ENCODE assay signal across 25 mouse cellular contexts in genomic region chr4:118025931-118026330, GRCm38 (mm10).
DNase-seq lines count a peak whose midpoint lies in the region; ATAC-seq lines count a peak whose summit lies in the region.
"Had no signal": no experiment of that assay in that cellular context is flagged by ENCODE, and none has a peak within 500 bp of the region (broad histone marks: within the 10 kb centered on the region; RNA-seq: fewer than 3 reads in every experiment).

No protein-coding gene starts in this region.

- no peak overlapping the region for H3K27ac ChIP-seq in forebrain, embryonic 11.5 days (ENCODE audit: low read depth, low read length)
- H3K27ac ChIP-seq in forebrain, embryonic 16.5 days (ENCODE audit: low read length), result no peak overlapping the region
- H3K27ac ChIP-seq: embryonic facial prominence, embryonic 13.5 days; forebrain, embryonic 13.5 days; gastrocnemius, adult 2 months; heart, embryonic 13.5 days; hindbrain, embryonic 13.5 days; liver, embryonic 13.5 days; midbrain, embryonic 13.5 days; stomach, postnatal 0 days had no signal

- no peak overlapping the region for H3K9ac ChIP-seq in forebrain, embryonic 11.5 days (ENCODE audit: low read length)
- H3K9ac ChIP-seq in forebrain, embryonic 16.5 days (replicated peaks; ENCODE audit: low read depth, low read length), result no peak overlapping the region
- H3K9ac ChIP-seq: embryonic facial prominence, embryonic 13.5 days; forebrain, embryonic 13.5 days; heart, embryonic 13.5 days; hindbrain, embryonic 13.5 days; liver, embryonic 13.5 days; midbrain, embryonic 13.5 days had no signal

- DNase-seq in forebrain, embryonic 11.5 days (ENCODE audit: low spot score), result peak; percentile 6
- DNase-seq in heart, postnatal 4 days, result peak; percentile 50
- DNase-seq in heart, adult 9 months (ENCODE audit: low spot score in 2 of 2), result no peak
- peak; percentile 31 to 76 for DNase-seq in left cerebral cortex, postnatal 25 days (ENCODE audit: low spot score in 2 of 2)
- no peak for DNase-seq in left cerebral cortex, postnatal 10 days (ENCODE audit: extremely low spot score in 1 of 2, low spot score in 2 of 2)
- DNase-seq in brain, adult 2 months (ENCODE audit: low read depth, low spot score), result peak; percentile 66
- no peak for DNase-seq in layer of hippocampus, adult 9-11 months
- DNase-seq: cerebellum, adult 11-12 months; cerebellum, postnatal 14 days; embryo, embryonic 11 days; gastrocnemius, adult 2 months; liver, embryonic 13.5 days; lung, adult 2 months; lung, postnatal 14 days; thymus, adult 2 months; thymus, postnatal 4 days had no signal

- H3K27me3 ChIP-seq in forebrain, embryonic 11.5 days (ENCODE audit: control insufficient read depth, insufficient read depth, low read length), result no peaks in the 10 kb centered on the region
- H3K27me3 ChIP-seq in forebrain, embryonic 16.5 days (replicated peaks; ENCODE audit: control insufficient read depth, insufficient read depth, low read length), result no peaks in the 10 kb centered on the region
- H3K27me3 ChIP-seq: embryonic facial prominence, embryonic 13.5 days; forebrain, embryonic 13.5 days; heart, embryonic 13.5 days; hindbrain, embryonic 13.5 days; liver, embryonic 13.5 days; midbrain, embryonic 13.5 days had no signal

- no peaks in the 10 kb centered on the region; the same call in 1 of the 2 replicates for H3K4me1 ChIP-seq in forebrain, embryonic 11.5 days (replicated peaks; ENCODE audit: control insufficient read depth, insufficient read depth, low read length)
- H3K4me1 ChIP-seq in forebrain, embryonic 16.5 days (replicated peaks; ENCODE audit: control insufficient read depth, insufficient read depth, low read length), result peaks cover 12% of the 10 kb centered on the region

- intact Hi-C loops in left cerebral cortex, postnatal 25 days (cut with DNase I), result no loop called here
- intact Hi-C loops in left cerebral cortex, postnatal 10 days (cut with DNase I), result no loop called here

- no peak overlapping the region for H3K4me2 ChIP-seq in forebrain, embryonic 11.5 days (ENCODE audit: low read depth, low read length, severe bottlenecking)
- H3K4me2 ChIP-seq in forebrain, embryonic 16.5 days (ENCODE audit: low read length), result no peak overlapping the region
- H3K4me2 ChIP-seq: embryonic facial prominence, embryonic 13.5 days; forebrain, embryonic 13.5 days; heart, embryonic 13.5 days; hindbrain, embryonic 13.5 days; liver, embryonic 13.5 days; midbrain, embryonic 13.5 days had no signal

- ATAC-seq in forebrain, embryonic 11.5 days (replicated peaks; ENCODE audit: low FRiP score), result no peak
- ATAC-seq in forebrain, embryonic 16.5 days, result no peak
- ATAC-seq: CD4-positive, CD25-positive, alpha-beta regulatory T cell, adult 4 months; forebrain, embryonic 13.5 days; midbrain, embryonic 13.5 days had no signal

- WGBS in forebrain, embryonic 11.5 days, result 88% methylated on average over 7 of the region's 7 CpGs
- 81% methylated on average over 7 of the region's 7 CpGs for WGBS in forebrain, embryonic 16.5 days

- no peaks in the 10 kb centered on the region for H3K36me3 ChIP-seq in forebrain, embryonic 11.5 days (ENCODE audit: control insufficient read depth, insufficient read depth, low read length)
- H3K36me3 ChIP-seq in forebrain, embryonic 16.5 days (ENCODE audit: control insufficient read depth, insufficient read depth), result no peaks in the 10 kb centered on the region
- H3K36me3 ChIP-seq: heart, embryonic 13.5 days; hindbrain, embryonic 13.5 days; liver, embryonic 13.5 days; midbrain, embryonic 13.5 days had no signal

- no peak overlapping the region for H3K4me3 ChIP-seq in forebrain, embryonic 11.5 days (ENCODE audit: low read depth, low read length)
- no peak overlapping the region for H3K4me3 ChIP-seq in forebrain, embryonic 16.5 days (replicated peaks; ENCODE audit: low read length)
- H3K4me3 ChIP-seq: embryonic facial prominence, embryonic 13.5 days; erythroblast, embryonic 14.5 days; forebrain, embryonic 13.5 days; gastrocnemius, adult 2 months; heart, embryonic 13.5 days; hindbrain, embryonic 13.5 days; liver, embryonic 13.5 days; midbrain, embryonic 13.5 days had no signal

- no peaks in the 10 kb centered on the region for H3K9me3 ChIP-seq in forebrain, embryonic 11.5 days (ENCODE audit: control insufficient read depth, low read length)
- H3K9me3 ChIP-seq in forebrain, embryonic 16.5 days (ENCODE audit: control insufficient read depth, low read length), result no peaks in the 10 kb centered on the region
- H3K9me3 ChIP-seq: embryonic facial prominence, embryonic 13.5 days; forebrain, embryonic 13.5 days; heart, embryonic 13.5 days; hindbrain, embryonic 13.5 days; liver, embryonic 13.5 days; midbrain, embryonic 13.5 days had no signal

Comparison
In these comparisons a context has a peak if more than half of its experiments do, and no peak if none do; other contexts are left out.
1. DNase-seq: peak in forebrain, embryonic 11.5 days (single experiment), heart, postnatal 4 days (single experiment), left cerebral cortex, postnatal 25 days (2 of 2) and brain, adult 2 months (single experiment); none in heart, adult 9 months (0 of 2), left cerebral cortex, postnatal 10 days (0 of 2) and layer of hippocampus, adult 9-11 months (single experiment).